Mouse (Mus musculus) neutrophil, adult 5-6 weeks (primary cell): ENCODE data around the gene Anp32b. TPM values are rescaled to one million over a fixed set of nuclear protein-coding genes. Genes with fewer than 3 reads are reported as not detected.

Experiments
- ATAC-seq: fragments of 151-379, 151-347 bp; 2 replicates; pipeline ENCODE4 v1.8.0; 2017; ENCODE audit warnings: mild to moderate bottlenecking, moderate TSS enrichment; ENCODE audit not compliant: insufficient number of reproducible peaks, poor library complexity, low FRiP score, severe bottlenecking; ENCODE audit errors: extremely low read depth
- total RNA-seq: library from RNA; stranded (forward); fragments of 200-1000 nt; gene quantifications from 2 replicates; pipeline ENCODE4 v1.2.3, GENCODE M21; 2017

Anp32b gene
- total RNA-seq, 1 experiment from 2014 or later, result 43.2 TPM

DNA sequence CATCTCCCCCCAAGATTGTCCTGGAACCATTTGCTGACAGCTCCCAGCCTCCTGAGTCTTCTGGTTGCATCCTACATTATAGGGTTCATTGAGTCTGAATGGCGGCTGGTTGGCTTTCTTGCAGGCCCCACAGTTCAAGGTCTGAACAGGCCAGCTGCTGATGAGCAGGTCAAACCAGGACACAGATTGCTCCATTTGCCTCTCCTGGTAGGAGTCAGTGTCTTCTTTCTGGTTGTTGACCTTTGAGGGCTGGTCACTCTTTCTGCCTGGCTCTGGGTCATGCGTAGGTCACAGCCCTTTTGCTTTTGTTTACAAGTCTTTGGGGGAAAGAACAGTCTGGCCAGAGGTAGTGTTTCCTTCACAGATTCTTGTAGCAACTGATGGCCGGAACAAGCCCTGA lies 47.8 kb downstream of the Anp32b start:
- ATAC-seq, result no peak

DNA sequence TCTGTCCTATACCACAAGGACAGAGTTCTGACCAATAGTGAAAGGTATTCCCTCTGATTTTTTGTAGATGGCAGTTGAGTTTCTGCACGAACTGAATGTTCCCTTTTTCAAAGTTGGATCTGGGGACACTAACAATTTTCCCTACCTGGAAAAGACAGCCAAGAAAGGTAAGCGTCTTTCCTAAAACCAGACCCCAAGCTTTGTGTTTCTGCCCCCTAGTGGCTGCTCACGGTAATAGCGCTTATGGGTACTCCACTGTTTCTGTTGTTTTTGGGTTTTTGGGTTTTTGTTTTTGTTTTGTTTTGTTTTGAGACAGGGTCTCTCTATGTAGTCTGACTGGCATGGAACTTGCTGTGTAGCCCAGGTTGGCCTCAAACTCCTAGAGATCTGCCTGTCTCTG lies 48.3 kb downstream of the Anp32b start:
- no peak for ATAC-seq

GRCm38 (mm10) chr4:46502606-46503502 lies 52.2 kb downstream of the Anp32b start:
- no peak for ATAC-seq

DNA sequence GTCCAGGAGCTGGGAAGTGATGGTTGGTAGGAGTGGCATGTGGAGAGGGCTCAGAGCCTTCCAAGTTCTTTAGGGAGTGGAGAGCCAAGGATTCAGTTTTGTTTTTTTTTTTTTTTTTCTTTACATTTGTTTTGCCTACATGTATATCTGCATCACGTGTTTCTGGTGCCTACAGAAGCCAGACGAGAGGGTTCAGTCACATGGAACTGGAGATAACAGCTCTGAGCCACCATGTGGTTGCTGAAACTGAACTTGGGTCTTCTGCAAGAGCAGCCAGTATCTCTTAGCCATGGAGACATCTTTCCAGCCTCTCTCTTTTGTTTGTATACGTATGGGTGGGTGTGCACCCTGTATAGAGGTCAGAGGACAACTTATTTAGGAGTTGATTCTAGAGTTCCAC lies 53.2 kb downstream of the Anp32b start:
- ATAC-seq, result no peak

- ATAC-seq, result no peak
These were observed 54.8 kb downstream of the Anp32b start for GRCm38 (mm10) chr4:46505361-46506057.

- ATAC-seq, result peak; percentile 87
These were observed 56.3 kb downstream of the Anp32b start for GRCm38 (mm10) chr4:46506801-46507610.

DNA sequence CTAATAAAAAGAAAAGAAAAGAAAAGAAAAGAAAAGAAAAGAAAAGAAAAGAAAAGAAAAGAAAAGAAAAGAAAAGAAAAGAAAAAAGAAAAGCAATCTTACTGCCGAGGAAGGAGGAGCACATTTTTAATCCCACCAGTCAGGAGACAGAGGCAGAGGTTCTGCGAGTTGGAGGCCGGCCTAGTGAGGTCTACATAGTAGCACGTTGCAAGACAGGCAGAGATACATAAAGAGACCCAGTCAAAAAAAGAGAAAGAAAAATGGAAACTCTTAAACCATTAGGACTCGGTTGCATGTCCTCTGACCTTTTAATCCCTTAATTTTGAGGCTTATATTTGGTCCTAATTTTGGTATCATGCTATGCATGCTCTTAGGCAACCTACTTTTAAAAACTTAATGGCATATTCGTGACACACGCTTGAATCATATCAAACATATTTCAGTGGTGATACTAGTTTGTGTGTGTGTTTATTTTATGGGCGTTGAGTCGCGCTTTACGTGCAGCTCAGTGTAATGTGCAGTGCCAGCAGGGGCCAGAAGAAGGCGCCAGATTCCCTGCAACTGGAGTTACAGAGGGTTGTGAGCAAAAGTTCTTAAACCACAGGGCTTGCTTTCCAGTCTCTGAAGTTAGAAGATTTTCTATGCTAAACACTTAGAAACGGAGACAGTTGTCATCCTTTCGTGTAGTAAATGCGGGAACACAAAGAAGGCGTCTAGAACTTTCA lies 57.2 kb downstream of the Anp32b start:
- peak; percentile 77 for ATAC-seq

DNA sequence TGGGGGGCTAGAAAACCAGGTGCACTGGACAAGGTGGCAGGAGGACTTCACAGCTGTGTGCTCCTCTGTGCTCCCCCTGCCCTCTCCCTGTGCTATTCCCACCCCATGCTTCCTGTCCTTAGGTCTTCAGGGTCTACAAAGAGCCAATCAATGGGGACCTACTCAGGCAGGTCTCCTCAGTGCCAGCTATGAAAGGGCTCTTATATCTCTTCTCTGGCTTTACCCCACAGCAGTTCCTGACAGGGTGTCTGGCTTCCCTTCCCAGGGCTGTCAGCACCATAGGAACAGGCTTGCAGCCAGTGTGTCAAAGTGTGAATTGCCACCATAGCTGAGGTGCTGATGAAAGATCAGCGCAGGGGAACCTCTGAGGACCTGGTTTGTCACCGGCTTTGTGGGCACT lies 69.8 kb downstream of the Anp32b start:
- no peak for ATAC-seq

GRCm38 (mm10) chr4:46521457-46521856 lies 70.8 kb downstream of the Anp32b start:
- ATAC-seq, result no peak

Other genes with a start within 250 kb of the Anp32b start
- gene Foxe1, start 107.3 kb upstream of the Anp32b start, total RNA-seq, result not detected in 2 replicates
- 10.1 and 13.2 TPM in 2 replicates for gene Trmo, start 61.5 kb upstream of the Anp32b start, total RNA-seq
- 0.47 and 0.74 TPM in 2 replicates for gene Hemgn, start 37.4 kb upstream of the Anp32b start, total RNA-seq
- gene Nans, start 38.3 kb downstream of the Anp32b start, total RNA-seq, result 19.1 and 20.1 TPM in 2 replicates
- 64.6 and 79.0 TPM in 2 replicates for gene Trim14, start 85.2 kb downstream of the Anp32b start, total RNA-seq
- 26.6 and 36.5 TPM in 2 replicates for gene Coro2a, start 151.3 kb downstream of the Anp32b start, total RNA-seq
- gene Tbc1d2, start 199.3 kb downstream of the Anp32b start, total RNA-seq, result 3.3 and 3.7 TPM in 2 replicates